ENCODE assay signal across 12 mouse cellular contexts in genomic region chr7:120980041-120980440, GRCm38 (mm10). TPM values are rescaled to one million over a fixed set of nuclear protein-coding genes. Genes with fewer than 3 reads are reported as not detected.
DNase-seq lines count a peak whose midpoint lies in the region; ATAC-seq and TF ChIP-seq lines count a peak whose summit lies in the region.
"Had no signal": no experiment of that assay in that cellular context is flagged by ENCODE, and none has a peak within 500 bp of the region (broad histone marks: within the 10 kb centered on the region; RNA-seq: fewer than 3 reads in every experiment).

No protein-coding gene starts in this region.

- peak overlapping the region; percentile 18; the same call in 1 of the 2 replicates for H3K27ac ChIP-seq in heart, embryonic 11.5 days (ENCODE audit: low read depth, low read length)
- peak overlapping the region; percentile 69 for H3K27ac ChIP-seq in MEL (ENCODE audit: control insufficient read depth, low read depth, low read length)
- H3K27ac ChIP-seq in hindbrain, embryonic 10.5 days, result no peak overlapping the region
- H3K27ac ChIP-seq in liver, embryonic 14.5 days, result peak overlapping the region; percentile 99
- H3K27ac ChIP-seq: embryonic facial prominence, embryonic 13.5 days; kidney, embryonic 15.5 days had no signal

- no peak overlapping the region for H3K9ac ChIP-seq in heart, embryonic 11.5 days (ENCODE audit: low read depth, low read length)
- no peak overlapping the region for H3K9ac ChIP-seq in MEL (ENCODE audit: control insufficient read depth, low read depth, low read length, poor library complexity, severe bottlenecking)
- peak overlapping the region; percentile 93 for H3K9ac ChIP-seq in liver, embryonic 14.5 days (replicated peaks)
- H3K9ac ChIP-seq: kidney, embryonic 15.5 days had no signal

- TF ChIP-seq CTCF in MEL (IDR thresholded peaks at IDR 0.05 in 2 of 3, conservative IDR thresholded peaks at IDR 0.05 in 1 of 3; ENCODE audit: control insufficient read depth in 1 of 3, insufficient read depth in 1 of 3, low read depth in 2 of 3, low read length in 3 of 3, poor library complexity in 1 of 3, severe bottlenecking in 1 of 3), result no peak
- TF ChIP-seq CTCF in liver, embryonic 14.5 days (IDR thresholded peaks at IDR 0.05; ENCODE audit: low read depth), result no peak

- H3K4me1 ChIP-seq in heart, embryonic 11.5 days (ENCODE audit: control insufficient read depth, insufficient read depth, low read length), result peaks cover 8% of the 10 kb centered on the region
- H3K4me1 ChIP-seq in MEL (ENCODE audit: control insufficient read depth in 1 of 2, insufficient read depth in 2 of 2, low read length in 2 of 2), result peaks cover 22 to 31% of the 10 kb centered on the region in 2 experiments
- H3K4me1 ChIP-seq in hindbrain, embryonic 10.5 days (replicated peaks), result peaks cover 37% of the 10 kb centered on the region
- H3K4me1 ChIP-seq in liver, embryonic 14.5 days (replicated peaks; ENCODE audit: control insufficient read depth in 2 of 2, insufficient read depth in 2 of 2, low read length in 1 of 2), result peaks cover 31 to 35% of the 10 kb centered on the region in 2 experiments

- H3K79me2 ChIP-seq in MEL (ENCODE audit: control insufficient read depth, insufficient read depth, low read length, poor library complexity), result peaks cover 31% of the 10 kb centered on the region

- no peaks in the 10 kb centered on the region for H3K27me3 ChIP-seq in heart, embryonic 11.5 days (ENCODE audit: control insufficient read depth, insufficient read depth, low read length)
- H3K27me3 ChIP-seq in MEL (ENCODE audit: control insufficient read depth in 1 of 2, insufficient read depth in 2 of 2, low read length in 2 of 2), result peaks cover 0 to 2% of the 10 kb centered on the region in 2 experiments; a peak in 1 of 4 replicates
- no peaks in the 10 kb centered on the region for H3K27me3 ChIP-seq in hindbrain, embryonic 10.5 days (ENCODE audit: insufficient read depth, poor library complexity, severe bottlenecking)
- H3K27me3 ChIP-seq in liver, embryonic 14.5 days (ENCODE audit: control insufficient read depth, insufficient read depth, low read length), result no peaks in the 10 kb centered on the region
- H3K27me3 ChIP-seq: embryonic facial prominence, embryonic 13.5 days had no signal

- no peaks in the 10 kb centered on the region for H3K9me3 ChIP-seq in heart, embryonic 11.5 days (replicated peaks; ENCODE audit: control insufficient read depth, low read length)
- no peaks in the 10 kb centered on the region for H3K9me3 ChIP-seq in MEL (replicated peaks; ENCODE audit: insufficient read depth, low read length)
- no peaks in the 10 kb centered on the region for H3K9me3 ChIP-seq in hindbrain, embryonic 10.5 days
- H3K9me3 ChIP-seq in liver, embryonic 14.5 days (ENCODE audit: control insufficient read depth, low read length), result no peaks in the 10 kb centered on the region
- H3K9me3 ChIP-seq: embryonic facial prominence, embryonic 13.5 days; kidney, embryonic 15.5 days had no signal

- WGBS in heart, embryonic 11.5 days (ENCODE audit: insufficient replicate concordance), result 36% methylated on average over 4 of the region's 4 CpGs
- 90% methylated on average over 4 of the region's 4 CpGs for WGBS in hindbrain, embryonic 10.5 days
- 10% methylated on average over 4 of the region's 4 CpGs for WGBS in liver, embryonic 14.5 days (ENCODE audit: insufficient replicate concordance)

- H3K36me3 ChIP-seq in heart, embryonic 11.5 days (ENCODE audit: control insufficient read depth, insufficient read depth, low read length), result no peaks in the 10 kb centered on the region
- H3K36me3 ChIP-seq in MEL (ENCODE audit: control insufficient read depth in 1 of 2, insufficient read depth in 2 of 2, low read length in 2 of 2), result peaks cover 0 to 38% of the 10 kb centered on the region in 2 experiments; a peak in 2 of 4 replicates
- H3K36me3 ChIP-seq in hindbrain, embryonic 10.5 days, result no peaks in the 10 kb centered on the region
- peaks cover 9% of the 10 kb centered on the region for H3K36me3 ChIP-seq in liver, embryonic 14.5 days (replicated peaks; ENCODE audit: control insufficient read depth, insufficient read depth, low read depth)
- H3K36me3 ChIP-seq: embryonic facial prominence, embryonic 13.5 days; kidney, embryonic 15.5 days had no signal

- ATAC-seq in heart, embryonic 11.5 days (replicated peaks; ENCODE audit: insufficient number of reproducible peaks, low FRiP score, low TSS enrichment), result 0 out of 2 replicates have a peak, but pooled peaks have one; percentile 39
- peak; percentile 72 for ATAC-seq in liver, embryonic 14.5 days (ENCODE audit: insufficient read depth)
- ATAC-seq in megakaryocyte, adult 5-6 weeks (ENCODE audit: poor library complexity, severe bottlenecking), result no peak

- peak overlapping the region; percentile 30 for H3K4me2 ChIP-seq in heart, embryonic 11.5 days
- peak overlapping the region; percentile 97 for H3K4me2 ChIP-seq in liver, embryonic 14.5 days (ENCODE audit: low read depth)

- no peak for DNase-seq in heart, adult 9 months (ENCODE audit: low spot score in 2 of 2)
- DNase-seq in MEL (ENCODE audit: low read depth, low spot score), result peak; percentile 85
- no peak for DNase-seq in hindbrain, embryonic 10.5 days (ENCODE audit: low spot score)
- peak; percentile 84 to 89 (median 88) for DNase-seq in liver, embryonic 14.5 days (ENCODE audit: low read depth in 3 of 3, low spot score in 3 of 3)
- no peak for DNase-seq in cerebellum, adult 11 months
- DNase-seq in embryo, embryonic 10 days (ENCODE audit: low spot score), result no peak

- TF ChIP-seq EP300 in MEL (IDR thresholded peaks at IDR 0.05; ENCODE audit: low read depth in 1 of 2, low read length in 2 of 2), result peak; percentile 93 to 96
- TF ChIP-seq EP300 in liver, embryonic 14.5 days (IDR thresholded peaks at IDR 0.05; ENCODE audit: low read depth), result peak; percentile 95

- no peak for TF ChIP-seq POLR2A in MEL (IDR thresholded peaks at IDR 0.05; ENCODE audit: control insufficient read depth in 1 of 2, insufficient read depth in 1 of 2, low read depth in 1 of 2, low read length in 2 of 2, poor library complexity in 1 of 2)

- H3K4me3 ChIP-seq in heart, embryonic 11.5 days (ENCODE audit: low read depth, low read length), result peak overlapping the region; percentile 78
- peak overlapping the region in 1 of 2 experiments; percentile 64; a peak in 2 of 4 replicates for H3K4me3 ChIP-seq in MEL (ENCODE audit: control insufficient read depth in 1 of 2, insufficient read depth in 1 of 2, low read depth in 2 of 2, low read length in 2 of 2)
- H3K4me3 ChIP-seq in hindbrain, embryonic 10.5 days, result 0 out of 2 replicates have a peak overlapping the region, but pooled peaks have one; percentile 89
- H3K4me3 ChIP-seq in liver, embryonic 14.5 days (ENCODE audit: insufficient read depth in 1 of 2, low read depth in 2 of 2, low read length in 2 of 2), result peak overlapping the region; percentile 53 to 77

- no peak for TF ChIP-seq RAD21 in MEL (IDR thresholded peaks at IDR 0.05; ENCODE audit: low read depth, low read length)

TF ChIP-seq in MEL, 35 proteins besides CTCF, POLR2A, EP300 and RAD21 (continues in another document):
- TF ChIP-seq TBP (IDR thresholded peaks at IDR 0.05; ENCODE audit: low read depth, low read length), result no peak
- TF ChIP-seq GABPA (IDR thresholded peaks at IDR 0.05; ENCODE audit: low read depth, low read length), result no peak
- no peak for TF ChIP-seq CHD2 (IDR thresholded peaks at IDR 0.05; ENCODE audit: low read length)
- no peak for TF ChIP-seq USF2 (IDR thresholded peaks at IDR 0.05; ENCODE audit: borderline replicate concordance in 1 of 2, insufficient read depth in 1 of 2, low read depth in 1 of 2, low read length in 2 of 2)
- TF ChIP-seq MYC (IDR thresholded peaks at IDR 0.05; ENCODE audit: low read depth, low read length), result peak; percentile 70; the same call in 1 of the 2 replicates
- no peak for TF ChIP-seq ZNF384 (IDR thresholded peaks at IDR 0.05; ENCODE audit: low read depth, low read length)
- peak; percentile 35; the same call in 1 of the 2 replicates for TF ChIP-seq ELF1 (IDR thresholded peaks at IDR 0.05; ENCODE audit: low read depth, low read length)
- peak; percentile 70; the same call in 1 of the 2 replicates for TF ChIP-seq ZMIZ1 (IDR thresholded peaks at IDR 0.05; ENCODE audit: low read depth, low read length)

RNA-seq across cellular contexts. Expression of gene Cdr2, which starts 2.1 kb away (rescaled TPM):
- polyA plus RNA-seq in heart, embryonic 11.5 days (2014; fragmentation: Nextera tagmentation; extraction: Ambion mirVana), result 14.8 and 15.6 TPM in 2 replicates
- 12.9 and 15.8 TPM in 2 replicates for total RNA-seq in MEL (2012; rRNA removed)
- polyA plus RNA-seq in MEL (2012; ENCODE audit: insufficient read depth in 1 of 2, insufficient read length in 2 of 2, low read depth in 1 of 2, low replicate concordance in 2 of 2, missing spikeins in 1 of 2), result 10 to 100 TPM in 1 of 2 experiments, not detected in 1; 17.4 TPM
- 14.2 and 14.7 TPM in 2 replicates for polyA plus RNA-seq in hindbrain, embryonic 10.5 days (2016; fragmentation: Nextera tagmentation; extraction: Ambion mirVana)
- polyA plus RNA-seq in liver, embryonic 14.5 days (2012; rRNA removed), result 67.9 and 100 TPM in 2 replicates
- 56.3 and 59.8 TPM in 2 replicates for polyA plus RNA-seq in liver, embryonic 14.5 days (2014; fragmentation: Nextera tagmentation; extraction: Ambion mirVana)
- 2.5 and 3.9 TPM in 2 replicates for total RNA-seq in megakaryocyte, adult 5-6 weeks (2015)
- total RNA-seq in megakaryocyte, adult 5-6 weeks (2017), result 4.3 and 6.8 TPM in 2 replicates

RNA-seq across cellular contexts. Expression of gene Mfsd13b, which starts 2.3 kb away (rescaled TPM):
- polyA plus RNA-seq in heart, embryonic 11.5 days (2014; fragmentation: Nextera tagmentation; extraction: Ambion mirVana), result 0.19 and 0.59 TPM in 2 replicates
- total RNA-seq in MEL (2012; rRNA removed), result not detected in 2 replicates
- under 1 TPM in 1 of 2 experiments, not detected in 1; 0.17 TPM for polyA plus RNA-seq in MEL (2012; ENCODE audit: insufficient read depth in 1 of 2, insufficient read length in 2 of 2, low read depth in 1 of 2, low replicate concordance in 2 of 2, missing spikeins in 1 of 2)
- polyA plus RNA-seq in hindbrain, embryonic 10.5 days (2016; fragmentation: Nextera tagmentation; extraction: Ambion mirVana), result 0.37 and 0.42 TPM in 2 replicates
- polyA plus RNA-seq in liver, embryonic 14.5 days (2012; rRNA removed), result 0.04 and 0.06 TPM in 2 replicates
- polyA plus RNA-seq in liver, embryonic 14.5 days (2014; fragmentation: Nextera tagmentation; extraction: Ambion mirVana), result not detected in 2 replicates
- total RNA-seq in megakaryocyte, adult 5-6 weeks (2015), result not detected in 2 replicates
- total RNA-seq in megakaryocyte, adult 5-6 weeks (2017), result 3.1 TPM in 1 of 2 replicates, not detected in the other
- total RNA-seq: gastrocnemius, postnatal 4 days had no signal
- polyA plus RNA-seq: C2C12; kidney, embryonic 15.5 days had no signal

RNA-seq across cellular contexts. Expression of gene Mettl9, which starts 54.2 kb away (rescaled TPM):
- polyA plus RNA-seq in heart, embryonic 11.5 days (2014; fragmentation: Nextera tagmentation; extraction: Ambion mirVana), result 117 and 124 TPM in 2 replicates
- total RNA-seq in MEL (2012; rRNA removed), result 33.4 and 39.8 TPM in 2 replicates
- 10 to 100 TPM; 73.3 to 80.4 TPM for polyA plus RNA-seq in MEL (2012; ENCODE audit: insufficient read depth in 1 of 2, insufficient read length in 2 of 2, low read depth in 1 of 2, low replicate concordance in 2 of 2, missing spikeins in 1 of 2)
- polyA plus RNA-seq in hindbrain, embryonic 10.5 days (2016; fragmentation: Nextera tagmentation; extraction: Ambion mirVana), result 199 and 215 TPM in 2 replicates
- 12.2 and 18.5 TPM in 2 replicates for polyA plus RNA-seq in liver, embryonic 14.5 days (2012; rRNA removed)
- polyA plus RNA-seq in liver, embryonic 14.5 days (2014; fragmentation: Nextera tagmentation; extraction: Ambion mirVana), result 45.3 and 49.1 TPM in 2 replicates
- 106 and 115 TPM in 2 replicates for total RNA-seq in megakaryocyte, adult 5-6 weeks (2015)
- total RNA-seq in megakaryocyte, adult 5-6 weeks (2017), result 138 and 164 TPM in 2 replicates

Comparison
In these comparisons a context has a peak if more than half of its experiments do, and no peak if none do; other contexts are left out.
1. DNase-seq: peak in MEL (single experiment) and liver, embryonic 14.5 days (3 of 3); none in heart, adult 9 months (0 of 2), hindbrain, embryonic 10.5 days (single experiment), cerebellum, adult 11 months (single experiment) and embryo, embryonic 10 days (single experiment).